Mouse (Mus musculus): ENCODE measurements around the gene Cilp2. TPM values are rescaled to one million over a fixed set of nuclear protein-coding genes. Genes with fewer than 3 reads are reported as not detected.
A peak's percentile ranks its signal among the peaks of the same experiment; 100 is the strongest.

The Cilp2 gene
- total RNA-seq, 1 experiment, result 7.3 TPM

GRCm38 (mm10) chr8:69900895-69901451 is 13.5 kb upstream of the Cilp2 start:
- TF ChIP-seq CHD2 (IDR thresholded peaks at IDR 0.05; ENCODE audit: low read depth, low read length), result no peak
- TF ChIP-seq ZNF384 (IDR thresholded peaks at IDR 0.05; ENCODE audit: low read depth, low read length), result peak; percentile 84; the same call in 1 of the 2 replicates
- Histone ChIP-seq H3K27ac (ENCODE audit: insufficient read depth, low read depth, low read length, poor library complexity, severe bottlenecking) (peak overlapping the region; percentile 53), H3K36me3 (ENCODE audit: control insufficient read depth, insufficient read depth, low read length, poor library complexity, severe bottlenecking) (peaks cover 15% of the 10 kb centered on the region), H3K9ac (ENCODE audit: insufficient read depth, low read depth, low read length, poor library complexity, severe bottlenecking) (peak overlapping the region; percentile 83), H3K4me3 (ENCODE audit: insufficient read depth in 1 of 2, low read depth in 1 of 2, low read length in 2 of 2, poor library complexity in 1 of 2, severe bottlenecking in 1 of 2) (peak overlapping the region; percentile 72 to 87), H3K9me3 (ENCODE audit: control insufficient read depth, insufficient read depth, low read depth, low read length) (no peaks in the 10 kb centered on the region), H3K4me1 (ENCODE audit: control insufficient read depth in 2 of 2, insufficient read depth in 2 of 2, low read length in 2 of 2, poor library complexity in 1 of 2) (peaks cover 0 to 16% of the 10 kb centered on the region in 2 experiments; a peak in 2 of 4 replicates)
- no peak for DNase-seq (ENCODE audit: low read depth, low spot score)
- in situ Hi-C loops (cut with MboI; ENCODE audit: low sequenced_read_pairs in 2 of 2, unreplicated experiment in 2 of 2), result no loop called here

GRCm38 (mm10) chr8:69899876-69900275 is 12.4 kb upstream of the Cilp2 start:
- Histone ChIP-seq H3K27ac (ENCODE audit: insufficient read depth, low read depth, low read length, poor library complexity, severe bottlenecking) (no peak overlapping the region), H3K9me3 (ENCODE audit: control insufficient read depth, insufficient read depth, low read depth, low read length) (no peaks in the 10 kb centered on the region), H3K4me3 (ENCODE audit: insufficient read depth in 1 of 2, low read depth in 1 of 2, low read length in 2 of 2, poor library complexity in 1 of 2, severe bottlenecking in 1 of 2) (no peak overlapping the region), H3K36me3 (ENCODE audit: control insufficient read depth, insufficient read depth, low read length, poor library complexity, severe bottlenecking) (peaks cover 20% of the 10 kb centered on the region), H3K4me1 (ENCODE audit: control insufficient read depth in 2 of 2, insufficient read depth in 2 of 2, low read length in 2 of 2, poor library complexity in 1 of 2) (peaks cover 0 to 18% of the 10 kb centered on the region in 2 experiments; a peak in 2 of 4 replicates), H3K9ac (ENCODE audit: insufficient read depth, low read depth, low read length, poor library complexity, severe bottlenecking) (no peak overlapping the region; the same call in 1 of the 2 replicates)
- no peak for TF ChIP-seq HCFC1 (IDR thresholded peaks at IDR 0.05; ENCODE audit: borderline replicate concordance, insufficient read depth, low read length)
- no peak for TF ChIP-seq CHD2 (IDR thresholded peaks at IDR 0.05; ENCODE audit: low read depth, low read length)
- no peak for TF ChIP-seq ZNF384 (IDR thresholded peaks at IDR 0.05; ENCODE audit: low read depth, low read length)
- TF ChIP-seq MAFK (IDR thresholded peaks at IDR 0.05; ENCODE audit: insufficient read depth, low read depth, low read length), result no peak
- no peak for TF ChIP-seq ZC3H11A (IDR thresholded peaks at IDR 0.05; ENCODE audit: borderline replicate concordance, low read depth, low read length)
- DNase-seq (ENCODE audit: low read depth, low spot score), result no peak
- in situ Hi-C loops (cut with MboI; ENCODE audit: low sequenced_read_pairs in 2 of 2, unreplicated experiment in 2 of 2), result no loop called here

- Histone ChIP-seq H3K36me3 (ENCODE audit: control insufficient read depth, insufficient read depth, low read length, poor library complexity, severe bottlenecking) (peaks cover 24% of the 10 kb centered on the region), H3K4me3 (ENCODE audit: insufficient read depth in 1 of 2, low read depth in 1 of 2, low read length in 2 of 2, poor library complexity in 1 of 2, severe bottlenecking in 1 of 2) (no peak overlapping the region), H3K27ac (ENCODE audit: insufficient read depth, low read depth, low read length, poor library complexity, severe bottlenecking) (no peak overlapping the region), H3K9me3 (ENCODE audit: control insufficient read depth, insufficient read depth, low read depth, low read length) (no peaks in the 10 kb centered on the region), H3K9ac (ENCODE audit: insufficient read depth, low read depth, low read length, poor library complexity, severe bottlenecking) (no peak overlapping the region), H3K4me1 (ENCODE audit: control insufficient read depth in 2 of 2, insufficient read depth in 2 of 2, low read length in 2 of 2, poor library complexity in 1 of 2) (peaks cover 4 to 17% of the 10 kb centered on the region in 2 experiments; a peak in 2 of 4 replicates)
- in situ Hi-C loops (cut with MboI; ENCODE audit: low sequenced_read_pairs in 2 of 2, unreplicated experiment in 2 of 2), result no loop called here
- TF ChIP-seq ZNF384 (IDR thresholded peaks at IDR 0.05; ENCODE audit: low read depth, low read length) (no peak), ZC3H11A (IDR thresholded peaks at IDR 0.05; ENCODE audit: borderline replicate concordance, low read depth, low read length) (no peak), MAFK (IDR thresholded peaks at IDR 0.05; ENCODE audit: insufficient read depth, low read depth, low read length) (no peak), HCFC1 (IDR thresholded peaks at IDR 0.05; ENCODE audit: borderline replicate concordance, insufficient read depth, low read length) (no peak), CHD2 (IDR thresholded peaks at IDR 0.05; ENCODE audit: low read depth, low read length) (no peak)
- no peak for DNase-seq (ENCODE audit: low read depth, low spot score)
Measured at GRCm38 (mm10) chr8:69897857-69898256, 10.4 kb upstream of the Cilp2 start.

- no peak for DNase-seq (ENCODE audit: low read depth, low spot score)
- H3K9me3 ChIP-seq (ENCODE audit: control insufficient read depth, insufficient read depth, low read depth, low read length), result no peaks in the 10 kb centered on the region
- H3K36me3 ChIP-seq (ENCODE audit: control insufficient read depth, insufficient read depth, low read length, poor library complexity, severe bottlenecking), result peaks cover 24% of the 10 kb centered on the region
- in situ Hi-C loops (cut with MboI; ENCODE audit: low sequenced_read_pairs in 2 of 2, unreplicated experiment in 2 of 2), result no loop called here
- H3K4me1 ChIP-seq (ENCODE audit: control insufficient read depth in 2 of 2, insufficient read depth in 2 of 2, low read length in 2 of 2, poor library complexity in 1 of 2), result peaks cover 8 to 17% of the 10 kb centered on the region in 2 experiments; a peak in 2 of 4 replicates
- TF ChIP-seq ZC3H11A (IDR thresholded peaks at IDR 0.05; ENCODE audit: borderline replicate concordance, low read depth, low read length) (no peak), ZNF384 (IDR thresholded peaks at IDR 0.05; ENCODE audit: low read depth, low read length) (no peak), HCFC1 (IDR thresholded peaks at IDR 0.05; ENCODE audit: borderline replicate concordance, insufficient read depth, low read length) (no peak), CHD2 (IDR thresholded peaks at IDR 0.05; ENCODE audit: low read depth, low read length) (no peak), MAFK (IDR thresholded peaks at IDR 0.05; ENCODE audit: insufficient read depth, low read depth, low read length) (no peak)
- no peak overlapping the region for H3K9ac ChIP-seq (ENCODE audit: insufficient read depth, low read depth, low read length, poor library complexity, severe bottlenecking)
- no peak overlapping the region for H3K27ac ChIP-seq (ENCODE audit: insufficient read depth, low read depth, low read length, poor library complexity, severe bottlenecking)
- H3K4me3 ChIP-seq (ENCODE audit: insufficient read depth in 1 of 2, low read depth in 1 of 2, low read length in 2 of 2, poor library complexity in 1 of 2, severe bottlenecking in 1 of 2), result no peak overlapping the region
Measured at GRCm38 (mm10) chr8:69895772-69896451, 8.4 kb upstream of the Cilp2 start.
